Mouse (Mus musculus): Measurements from ENCODE around the gene Dap3.
"Not testable (repeated sequence)": the region's sequence is repeated elsewhere in the genome, so short reads cannot be mapped to it uniquely, and the experiment has no call there.

Gene Dap3

GRCm38 (mm10) chr3:88912585-88912984, 38.4 kb downstream of the Dap3 start:
- no peak for DNase-seq (ENCODE audit: low spot score)

- no peak for DNase-seq (ENCODE audit: low spot score)
Observed at GRCm38 (mm10) chr3:88906393-88907159, 44.4 kb downstream of the Dap3 start.

- no peak for DNase-seq (ENCODE audit: low spot score)
Observed at GRCm38 (mm10) chr3:88905741-88906140, 45.2 kb downstream of the Dap3 start.

- no peak for DNase-seq (ENCODE audit: low spot score)
Observed at GRCm38 (mm10) chr3:88905209-88905608, 45.8 kb downstream of the Dap3 start.

- no peak for DNase-seq (ENCODE audit: low spot score)
Observed at GRCm38 (mm10) chr3:88904803-88905202, 46.2 kb downstream of the Dap3 start.

GRCm38 (mm10) chr3:88893011-88893410, 58.0 kb downstream of the Dap3 start:
- DNase-seq (ENCODE audit: low spot score) = not testable (repeated sequence)

GRCm38 (mm10) chr3:88882536-88882935, 68.4 kb downstream of the Dap3 start:
- DNase-seq (ENCODE audit: low spot score) = not testable (repeated sequence)

All from ovary, postnatal 14 days (tissue).